Mouse (Mus musculus) heart, embryonic 12.5 days (tissue): ENCODE results near the gene Grk5. TPM values are rescaled to one million over a fixed set of nuclear protein-coding genes. Genes with fewer than 3 reads are reported as not detected.

Source experiments
- ATAC-seq: fragments of 200-750 bp; cut with Nextera tagmentation; 2 replicates; pipeline ENCODE4 v1.8.0; 2017; ENCODE audit warnings: moderate TSS enrichment, moderate library complexity; ENCODE audit not compliant: insufficient number of reproducible peaks, low FRiP score
- H3K27ac ChIP-seq: fragments of 300-500 bp; sonication (generic); 2 replicates; pipeline ENCODE4 v1.5.1; 2016; ENCODE audit warnings: mild to moderate bottlenecking, moderate library complexity; ENCODE audit not compliant: poor library complexity, severe bottlenecking
- H3K27me3 ChIP-seq: fragments of 300-500 bp; sonication (generic); replicated peaks from 2 replicates; pipeline ENCODE4 v1.6.1; 2016; ENCODE audit warnings: mild to moderate bottlenecking, moderate library complexity
- H3K36me3 ChIP-seq: fragments of 300-500 bp; sonication (generic); 2 replicates; pipeline ENCODE4 v1.6.1; 2016; ENCODE audit warnings: mild to moderate bottlenecking, moderate library complexity
- H3K4me1 ChIP-seq: fragments of 300-500 bp; sonication (generic); replicated peaks from 2 replicates; pipeline ENCODE4 v1.6.1; 2016; ENCODE audit warnings: mild to moderate bottlenecking
- H3K4me2 ChIP-seq: fragments of 300-500 bp; sonication (generic); 2 replicates; pipeline ENCODE4 v1.6.1; 2016; ENCODE audit warnings: mild to moderate bottlenecking, moderate library complexity
- H3K4me3 ChIP-seq: fragments of 300-500 bp; sonication (generic); 2 replicates; pipeline ENCODE4 v1.5.1; 2016; ENCODE audit warnings: mild to moderate bottlenecking
- H3K9ac ChIP-seq: fragments of 300-500 bp; sonication (generic); 2 replicates; pipeline ENCODE4 v1.6.1; 2016; ENCODE audit warnings: mild to moderate bottlenecking, moderate library complexity
- H3K9me3 ChIP-seq: fragments of 300-500 bp; sonication (generic); replicated peaks from 2 replicates; pipeline ENCODE4 v1.6.1; 2016; ENCODE audit warnings: mild to moderate bottlenecking, moderate library complexity
- WGBS: fragments of 180-500 bp; shearing (Covaris S2); methylation state at CpG from one replicate; pipeline ENCODE4 v1.1.7; 2016; 5-methylcytosine and 5-hydroxymethylcytosine counted together
- polyA plus RNA-seq: library from polyadenylated mRNA; unstranded; fragments of >200 nt; fragmentation: Nextera tagmentation; extraction: Ambion mirVana; gene quantifications from 2 replicates; pipeline ENCODE4 v1.2.1, GENCODE M21; 2016

Gene Grk5
- polyA plus RNA-seq, 1 experiment from 2014 or later = 4.7 TPM

DNA sequence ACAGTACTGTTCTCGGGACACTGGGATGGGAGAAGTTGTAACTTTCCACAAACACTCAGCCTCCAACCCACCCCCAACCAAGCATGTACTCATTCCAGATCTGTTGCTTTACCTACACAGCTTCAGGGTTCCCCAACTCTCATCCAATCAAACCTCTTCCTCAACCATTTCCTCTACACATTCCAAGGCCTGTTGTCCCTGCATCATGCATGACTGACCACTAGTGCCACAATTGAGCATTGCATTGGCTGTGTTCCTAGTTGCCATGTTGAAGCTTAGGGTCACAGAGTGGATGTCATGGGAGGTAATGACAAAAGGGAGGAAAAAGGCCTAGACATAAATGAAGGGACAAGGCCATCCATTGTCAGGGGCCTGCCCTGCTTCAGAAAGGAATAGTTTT is 175.5 kb downstream of the Grk5 start:
- H3K27me3 ChIP-seq = no peaks in the 10 kb centered on the region
- H3K4me1 ChIP-seq = peaks cover 8% of the 10 kb centered on the region
- H3K27ac ChIP-seq = no peak overlapping the region
- no peaks in the 10 kb centered on the region for H3K9me3 ChIP-seq
- H3K4me3 ChIP-seq = no peak overlapping the region
- 84% methylated on average over 1 of the region's 1 CpGs for WGBS
- H3K9ac ChIP-seq = no peak overlapping the region
- ATAC-seq = no peak
- H3K4me2 ChIP-seq = no peak overlapping the region
- H3K36me3 ChIP-seq = peaks cover 13% of the 10 kb centered on the region; the same call in 1 of the 2 replicates

- Histone ChIP-seq H3K36me3 (peaks cover 50% of the 10 kb centered on the region), H3K27ac (no peak overlapping the region), H3K9ac (no peak overlapping the region), H3K4me3 (no peak overlapping the region), H3K4me1 (no peaks in the 10 kb centered on the region), H3K9me3 (no peaks in the 10 kb centered on the region), H3K27me3 (no peaks in the 10 kb centered on the region), H3K4me2 (no peak overlapping the region)
- ATAC-seq = no peak
- 60% methylated on average over 3 of the region's 3 CpGs for WGBS
Observed at GRCm38 (mm10) chr19:61078622-61079021, 189.1 kb downstream of the Grk5 start.

- Histone ChIP-seq H3K9ac (no peak overlapping the region), H3K4me3 (no peak overlapping the region), H3K4me1 (no peaks in the 10 kb centered on the region), H3K36me3 (peaks cover 50% of the 10 kb centered on the region), H3K9me3 (no peaks in the 10 kb centered on the region), H3K4me2 (no peak overlapping the region), H3K27ac (no peak overlapping the region), H3K27me3 (no peaks in the 10 kb centered on the region)
- ATAC-seq = no peak
- 83% methylated on average over 5 of the region's 5 CpGs for WGBS
Observed at GRCm38 (mm10) chr19:61080251-61080749, 190.8 kb downstream of the Grk5 start.

GRCm38 (mm10) chr19:61083006-61083405 is 193.5 kb downstream of the Grk5 start:
- peaks cover 57% of the 10 kb centered on the region for H3K36me3 ChIP-seq
- WGBS = 91% methylated on average over 8 of the region's 8 CpGs
- H3K9ac ChIP-seq = no peak overlapping the region

GRCm38 (mm10) chr19:61084149-61084940 is 194.8 kb downstream of the Grk5 start:
- no peak overlapping the region for H3K4me2 ChIP-seq
- H3K36me3 ChIP-seq = peaks cover 59% of the 10 kb centered on the region
- H3K4me1 ChIP-seq = no peaks in the 10 kb centered on the region
- no peak overlapping the region; the same call in 1 of the 2 replicates for H3K27ac ChIP-seq
- no peak overlapping the region for H3K4me3 ChIP-seq
- H3K9me3 ChIP-seq = no peaks in the 10 kb centered on the region
- no peaks in the 10 kb centered on the region for H3K27me3 ChIP-seq
- 42% methylated on average over 4 of the region's 4 CpGs for WGBS
- ATAC-seq = peak; percentile 51; the same call in 1 of the 2 replicates
- no peak overlapping the region for H3K9ac ChIP-seq

More at GRCm38 (mm10) chr19:61083006-61083405, 193.5 kb downstream of the Grk5 start:
- Histone ChIP-seq H3K27ac (no peak overlapping the region), H3K4me2 (no peak overlapping the region), H3K4me3 (no peak overlapping the region), H3K4me1 (no peaks in the 10 kb centered on the region), H3K9me3 (no peaks in the 10 kb centered on the region), H3K27me3 (no peaks in the 10 kb centered on the region)
- no peak for ATAC-seq

- no peaks in the 10 kb centered on the region for H3K4me1 ChIP-seq
- no peak for ATAC-seq
- H3K4me3 ChIP-seq = no peak overlapping the region
- WGBS = 67% methylated on average over 2 of the region's 2 CpGs
- no peak overlapping the region for H3K9ac ChIP-seq
- peaks cover 60% of the 10 kb centered on the region for H3K36me3 ChIP-seq
- H3K27me3 ChIP-seq = no peaks in the 10 kb centered on the region
- no peaks in the 10 kb centered on the region for H3K9me3 ChIP-seq
- H3K4me2 ChIP-seq = no peak overlapping the region
- no peak overlapping the region for H3K27ac ChIP-seq
Observed at GRCm38 (mm10) chr19:61085217-61085616, 195.7 kb downstream of the Grk5 start.

- H3K27ac ChIP-seq = no peak overlapping the region
- ATAC-seq = no peak
- H3K4me3 ChIP-seq = no peak overlapping the region
- H3K9ac ChIP-seq = no peak overlapping the region
- no peak overlapping the region for H3K4me2 ChIP-seq
- no peaks in the 10 kb centered on the region for H3K9me3 ChIP-seq
- no peaks in the 10 kb centered on the region for H3K27me3 ChIP-seq
- peaks cover 60% of the 10 kb centered on the region for H3K36me3 ChIP-seq
- 86% methylated on average over 1 of the region's 1 CpGs for WGBS
- H3K4me1 ChIP-seq = no peaks in the 10 kb centered on the region
Observed at GRCm38 (mm10) chr19:61087781-61088180, 198.2 kb downstream of the Grk5 start.

GRCm38 (mm10) chr19:61089001-61089400 is 199.5 kb downstream of the Grk5 start:
- Histone ChIP-seq H3K9me3 (no peaks in the 10 kb centered on the region), H3K27me3 (no peaks in the 10 kb centered on the region), H3K4me3 (no peak overlapping the region), H3K27ac (no peak overlapping the region), H3K4me1 (no peaks in the 10 kb centered on the region), H3K9ac (no peak overlapping the region), H3K4me2 (no peak overlapping the region), H3K36me3 (peaks cover 63% of the 10 kb centered on the region)
- ATAC-seq = no peak
- 82% methylated on average over 3 of the region's 3 CpGs for WGBS

- ATAC-seq = no peak
- Histone ChIP-seq H3K4me2 (no peak overlapping the region), H3K27ac (no peak overlapping the region), H3K9me3 (no peaks in the 10 kb centered on the region), H3K36me3 (peaks cover 68% of the 10 kb centered on the region), H3K4me1 (no peaks in the 10 kb centered on the region), H3K9ac (no peak overlapping the region), H3K27me3 (no peaks in the 10 kb centered on the region), H3K4me3 (no peak overlapping the region)
- 93% methylated on average over 4 of the region's 4 CpGs for WGBS
Observed at GRCm38 (mm10) chr19:61090541-61090940, 201.0 kb downstream of the Grk5 start.

DNA sequence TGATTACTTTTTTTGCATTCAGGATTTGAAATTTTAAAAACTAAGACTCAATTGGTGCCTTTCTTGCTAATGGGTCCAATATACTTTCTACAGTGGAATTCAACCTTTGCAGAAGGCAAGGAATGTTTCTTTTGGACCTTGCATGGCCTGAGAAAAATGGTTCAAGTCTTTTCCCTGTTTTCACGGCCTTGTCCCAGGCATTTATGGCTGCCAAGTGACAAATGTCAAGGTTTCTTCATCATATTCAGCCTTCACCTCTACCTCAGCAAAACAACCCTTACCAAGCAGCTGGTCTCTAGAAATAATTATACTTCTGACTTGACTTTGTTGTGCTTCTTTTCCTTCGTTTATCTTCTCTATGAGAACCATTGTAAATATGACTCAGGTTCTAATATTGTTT is 207.2 kb downstream of the Grk5 start:
- H3K4me3 ChIP-seq = no peak overlapping the region
- no peaks in the 10 kb centered on the region for H3K27me3 ChIP-seq
- no peak for ATAC-seq
- H3K36me3 ChIP-seq = peaks cover 21% of the 10 kb centered on the region
- WGBS = 75% methylated on average over 2 of the region's 2 CpGs
- H3K9me3 ChIP-seq = no peaks in the 10 kb centered on the region
- H3K4me1 ChIP-seq = no peaks in the 10 kb centered on the region
- no peak overlapping the region for H3K9ac ChIP-seq
- H3K27ac ChIP-seq = no peak overlapping the region
- no peak overlapping the region for H3K4me2 ChIP-seq

- 23% methylated on average over 4 of the region's 4 CpGs for whole genome bisulfite sequencing
- Histone ChIP-seq H3K27ac (no peak overlapping the region), H3K9ac (no peak overlapping the region), H3K9me3 (no peaks in the 10 kb centered on the region), H3K4me2 (no peak overlapping the region), H3K36me3 (peaks cover 23% of the 10 kb centered on the region), H3K4me1 (no peaks in the 10 kb centered on the region), H3K27me3 (no peaks in the 10 kb centered on the region), H3K4me3 (no peak overlapping the region)
- ATAC-seq = no peak
Observed at GRCm38 (mm10) chr19:61097764-61098163, 208.2 kb downstream of the Grk5 start.
